Mouse (Mus musculus): ENCODE results near the gene Arr3.
A peak's percentile ranks its signal among the peaks of the same experiment; 100 is the strongest.

Gene Arr3

GRCm38 (mm10) chrX:100605314-100605713, at the start of gene Arr3:
TSS of gene Arr3 (plus strand) at chrX:100605497.
- no peak for DNase-seq (ENCODE audit: low read depth, low spot score)

- no peak for DNase-seq (ENCODE audit: low read depth, low spot score)
Observed at GRCm38 (mm10) chrX:100556026-100556425, 49.3 kb upstream of the Arr3 start.

GRCm38 (mm10) chrX:100565696-100566095, 39.6 kb upstream of the Arr3 start:
- DNase-seq (ENCODE audit: low read depth, low spot score): no peak

GRCm38 (mm10) chrX:100571951-100572350, 33.3 kb upstream of the Arr3 start, which contains the start of gene Awat1:
TSS of gene Awat1 (plus strand) at chrX:100572251.
- no peak for DNase-seq (ENCODE audit: low read depth, low spot score)

- DNase-seq (ENCODE audit: low read depth, low spot score): no peak
Observed at GRCm38 (mm10) chrX:100594791-100595190, 10.5 kb upstream of the Arr3 start, which contains the start of gene P2ry4. TSS of gene P2ry4 (minus strand) at chrX:100594869.

GRCm38 (mm10) chrX:100597439-100597838, 7.9 kb upstream of the Arr3 start:
- peak; percentile 51 for DNase-seq (ENCODE audit: low read depth, low spot score)

- DNase-seq (ENCODE audit: low read depth, low spot score): no peak
Observed at GRCm38 (mm10) chrX:100599755-100600154, 5.5 kb upstream of the Arr3 start.

GRCm38 (mm10) chrX:100618488-100618887, 13.2 kb downstream of the Arr3 start:
- no peak for DNase-seq (ENCODE audit: low read depth, low spot score)

- DNase-seq (ENCODE audit: low read depth, low spot score): no peak
Observed at GRCm38 (mm10) chrX:100621366-100621765, 16.1 kb downstream of the Arr3 start.

GRCm38 (mm10) chrX:100624242-100624641, 18.9 kb downstream of the Arr3 start:
- no peak for DNase-seq (ENCODE audit: low read depth, low spot score)

- peak; percentile 12 for DNase-seq (ENCODE audit: low read depth, low spot score)
Observed at GRCm38 (mm10) chrX:100625146-100625545, 19.8 kb downstream of the Arr3 start.

- no peak for DNase-seq (ENCODE audit: low read depth, low spot score)
Observed at GRCm38 (mm10) chrX:100625546-100625801, 20.2 kb downstream of the Arr3 start, which contains the start of gene Kif4. TSS of gene Kif4 (plus strand) at chrX:100625737.

GRCm38 (mm10) chrX:100625802-100626793, 20.8 kb downstream of the Arr3 start, which contains the start of gene Pdzd11:
TSS of gene Pdzd11 (minus strand) at chrX:100626568.
- peak; percentile 95 for DNase-seq (ENCODE audit: low read depth, low spot score)

- DNase-seq (ENCODE audit: low read depth, low spot score): no peak
Observed at GRCm38 (mm10) chrX:100629076-100629475, 23.8 kb downstream of the Arr3 start.

GRCm38 (mm10) chrX:100638477-100638876, 33.2 kb downstream of the Arr3 start:
- no peak for DNase-seq (ENCODE audit: low read depth, low spot score)

GRCm38 (mm10) chrX:100652848-100653247, 47.6 kb downstream of the Arr3 start:
- DNase-seq (ENCODE audit: low read depth, low spot score): no peak

- DNase-seq (ENCODE audit: low read depth, low spot score): no peak
Observed at GRCm38 (mm10) chrX:100664825-100665224, 59.5 kb downstream of the Arr3 start.
